Mouse (Mus musculus) forebrain, embryonic 11.5 days (tissue): ENCODE data around the gene Il6ra. TPM values are rescaled to one million over a fixed set of nuclear protein-coding genes. Genes with fewer than 3 reads are reported as not detected.

Source experiments
- ATAC-seq: fragments of 200-750 bp; cut with Nextera tagmentation; replicated peaks from 2 replicates; pipeline ENCODE4 v1.8.0; 2017; ENCODE audit warnings: moderate TSS enrichment; ENCODE audit not compliant: low FRiP score
- DNase-seq: peaks from one replicate; pipeline ENCODE4 v3.0.0-alpha.2; 2017; ENCODE audit warnings: low spot score
- H3K27ac ChIP-seq: fragments of 300-500 bp; sonication (generic); 2 replicates; pipeline ENCODE4 v1.5.1; 2014; ENCODE audit warnings: low read depth, low read length
- H3K27me3 ChIP-seq: fragments of 300-500 bp; sonication (generic); 2 replicates; pipeline ENCODE4 v1.6.1; 2014; ENCODE audit warnings: mild to moderate bottlenecking, low read length, mixed read lengths; ENCODE audit not compliant: control insufficient read depth, insufficient read depth
- H3K36me3 ChIP-seq: fragments of 300-500 bp; sonication (generic); 2 replicates; pipeline ENCODE4 v1.6.1; 2014; ENCODE audit warnings: mild to moderate bottlenecking, low read length, moderate library complexity, mixed read lengths; ENCODE audit not compliant: control insufficient read depth, insufficient read depth
- H3K4me1 ChIP-seq: fragments of 300-500 bp; sonication (generic); replicated peaks from 2 replicates; pipeline ENCODE4 v1.6.1; 2014; ENCODE audit warnings: low read length, mixed read lengths; ENCODE audit not compliant: control insufficient read depth, insufficient read depth
- H3K4me2 ChIP-seq: fragments of 300-500 bp; sonication (generic); 2 replicates; pipeline ENCODE4 v1.6.1; 2014; ENCODE audit warnings: low read depth, mild to moderate bottlenecking, low read length, moderate library complexity, mixed read lengths; ENCODE audit not compliant: severe bottlenecking
- H3K4me3 ChIP-seq: fragments of 300-500 bp; sonication (generic); 2 replicates; pipeline ENCODE4 v1.5.1; 2014; ENCODE audit warnings: low read depth, low read length
- H3K9ac ChIP-seq: fragments of 300-500 bp; sonication (generic); 2 replicates; pipeline ENCODE4 v1.6.1; 2014; ENCODE audit warnings: low read length
- H3K9me3 ChIP-seq: fragments of 300-500 bp; sonication (generic); 2 replicates; pipeline ENCODE4 v1.6.1; 2016; ENCODE audit warnings: low read length, mixed read lengths; ENCODE audit not compliant: control insufficient read depth
- WGBS: fragments of 180-500 bp; shearing (Covaris S2); extraction: QIAGEN DNeasy Blood & Tissue Kit; methylation state at CpG from one replicate; pipeline ENCODE4 v1.1.7; 2014; 5-methylcytosine and 5-hydroxymethylcytosine counted together
- polyA plus RNA-seq: library from polyadenylated mRNA; unstranded; fragments of >200 nt; fragmentation: Nextera tagmentation; extraction: Ambion mirVana; gene quantifications from 2 replicates; pipeline ENCODE4 v1.2.1, GENCODE M21; 2014

Gene Il6ra
- polyA plus RNA-seq, 1 experiment from 2014 or later: 0.27 TPM

GRCm38 (mm10) chr3:89862182-89862761, 50.7 kb downstream of the Il6ra start:
- Histone ChIP-seq H3K36me3 (no peaks in the 10 kb centered on the region), H3K9ac (no peak overlapping the region), H3K4me1 (peaks cover 6% of the 10 kb centered on the region; the same call in 1 of the 2 replicates), H3K27me3 (no peaks in the 10 kb centered on the region), H3K4me3 (no peak overlapping the region), H3K27ac (no peak overlapping the region), H3K4me2 (no peak overlapping the region), H3K9me3 (0 out of 2 replicates have a peak, but pooled peaks cover 2% of the 10 kb centered on the region)
- ATAC-seq (no peak), DNase-seq (no peak)
- 87% methylated on average over 8 of the region's 8 CpGs for WGBS

GRCm38 (mm10) chr3:89861070-89861469, 51.9 kb downstream of the Il6ra start:
- Histone ChIP-seq H3K4me3 (no peak overlapping the region), H3K4me1 (peaks cover 6% of the 10 kb centered on the region; the same call in 1 of the 2 replicates), H3K9ac (peak overlapping the region; percentile 2; the same call in 1 of the 2 replicates), H3K36me3 (no peaks in the 10 kb centered on the region), H3K4me2 (no peak overlapping the region), H3K9me3 (0 out of 2 replicates have a peak, but pooled peaks cover 2% of the 10 kb centered on the region), H3K27ac (peak overlapping the region; percentile 21; the same call in 1 of the 2 replicates), H3K27me3 (no peaks in the 10 kb centered on the region)
- ATAC-seq (peak; percentile 58), DNase-seq (peak; percentile 67)
- WGBS: 6% methylated on average over 4 of the region's 4 CpGs

DNA sequence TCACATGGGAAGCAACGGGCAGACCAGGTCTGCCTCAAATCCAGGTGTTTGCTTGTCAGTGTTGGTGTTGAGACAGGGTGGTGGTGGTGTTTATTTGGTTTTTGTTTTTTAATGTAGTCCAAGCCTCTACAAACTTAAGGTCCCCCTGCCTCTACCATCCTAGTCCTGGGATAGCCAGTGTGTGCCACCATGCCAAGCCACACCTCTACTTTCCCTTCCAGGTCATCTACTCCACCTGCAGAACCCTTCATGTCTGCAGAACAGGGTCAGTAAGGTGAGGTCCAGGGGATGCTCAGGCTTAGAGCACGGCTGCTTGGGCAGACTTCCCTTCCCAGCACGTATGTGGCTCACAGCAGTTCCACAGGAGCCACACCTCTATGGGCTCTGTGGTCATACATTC, 52.7 kb downstream of the Il6ra start:
- Histone ChIP-seq H3K4me3 (no peak overlapping the region), H3K4me1 (peaks cover 6% of the 10 kb centered on the region; the same call in 1 of the 2 replicates), H3K9ac (no peak overlapping the region; the same call in 1 of the 2 replicates), H3K9me3 (0 out of 2 replicates have a peak, but pooled peaks cover 2% of the 10 kb centered on the region), H3K27ac (no peak overlapping the region), H3K36me3 (no peaks in the 10 kb centered on the region), H3K27me3 (no peaks in the 10 kb centered on the region), H3K4me2 (no peak overlapping the region)
- ATAC-seq (no peak), DNase-seq (no peak)
- 75% methylated on average over 3 of the region's 3 CpGs for WGBS

GRCm38 (mm10) chr3:89859936-89860335, 53.1 kb downstream of the Il6ra start:
- H3K4me2 ChIP-seq: no peak overlapping the region
- no peaks in the 10 kb centered on the region for H3K36me3 ChIP-seq
- DNase-seq (no peak), ATAC-seq (no peak)
- no peaks in the 10 kb centered on the region for H3K27me3 ChIP-seq
- H3K9ac ChIP-seq: no peak overlapping the region; the same call in 1 of the 2 replicates
- peaks cover 6% of the 10 kb centered on the region; the same call in 1 of the 2 replicates for H3K4me1 ChIP-seq
- H3K4me3 ChIP-seq: no peak overlapping the region
- WGBS: 80% methylated on average over 3 of the region's 3 CpGs
- H3K27ac ChIP-seq: no peak overlapping the region
- 0 out of 2 replicates have a peak, but pooled peaks cover 2% of the 10 kb centered on the region for H3K9me3 ChIP-seq

GRCm38 (mm10) chr3:89858888-89859287, 54.1 kb downstream of the Il6ra start:
- H3K4me3 ChIP-seq: no peak overlapping the region
- DNase-seq: no peak
- no peak for ATAC-seq
- H3K4me2 ChIP-seq: no peak overlapping the region
- 0 out of 2 replicates have a peak, but pooled peaks cover 2% of the 10 kb centered on the region for H3K9me3 ChIP-seq
- no peaks in the 10 kb centered on the region for H3K27me3 ChIP-seq
- H3K36me3 ChIP-seq: no peaks in the 10 kb centered on the region
- WGBS: 79% methylated on average over 8 of the region's 8 CpGs
- no peak overlapping the region for H3K9ac ChIP-seq
- H3K4me1 ChIP-seq: peaks cover 6% of the 10 kb centered on the region; the same call in 1 of the 2 replicates
- H3K27ac ChIP-seq: no peak overlapping the region

DNA sequence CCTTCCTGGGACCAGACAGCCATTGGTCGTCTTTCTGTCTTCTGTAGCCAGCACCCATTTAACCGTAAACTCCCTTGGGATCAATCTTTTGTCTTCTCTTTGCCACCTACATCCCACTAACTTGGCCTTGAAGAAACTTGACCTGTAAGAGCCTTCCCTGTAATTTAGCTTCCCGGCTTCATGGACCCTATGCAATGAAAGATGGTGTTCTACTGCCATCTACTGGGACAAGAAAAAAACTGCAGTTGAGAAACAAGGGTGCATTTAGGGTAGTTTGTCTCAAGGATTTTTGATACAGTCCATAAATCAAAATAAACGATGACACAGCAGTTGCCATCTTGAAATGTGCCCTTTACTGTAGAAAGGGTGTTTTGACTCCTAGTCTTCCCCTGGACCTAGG, 54.9 kb downstream of the Il6ra start:
- Histone ChIP-seq H3K9me3 (0 out of 2 replicates have a peak, but pooled peaks cover 2% of the 10 kb centered on the region), H3K4me3 (no peak overlapping the region), H3K9ac (no peak overlapping the region), H3K27me3 (no peaks in the 10 kb centered on the region), H3K36me3 (no peaks in the 10 kb centered on the region), H3K4me2 (no peak overlapping the region), H3K27ac (no peak overlapping the region), H3K4me1 (peaks cover 6% of the 10 kb centered on the region; the same call in 1 of the 2 replicates)
- no peak for DNase-seq
- 16% methylated on average over 4 of the region's 4 CpGs for WGBS
- no peak for ATAC-seq

GRCm38 (mm10) chr3:89857353-89857752, 55.6 kb downstream of the Il6ra start:
- no peaks in the 10 kb centered on the region for H3K27me3 ChIP-seq
- no peak overlapping the region for H3K9ac ChIP-seq
- H3K4me3 ChIP-seq: no peak overlapping the region
- ATAC-seq: no peak
- 0 out of 2 replicates have a peak, but pooled peaks cover 2% of the 10 kb centered on the region for H3K9me3 ChIP-seq
- 87% methylated on average over 3 of the region's 3 CpGs for WGBS
- peaks cover 6% of the 10 kb centered on the region; the same call in 1 of the 2 replicates for H3K4me1 ChIP-seq
- H3K36me3 ChIP-seq: no peaks in the 10 kb centered on the region
- no peak overlapping the region for H3K27ac ChIP-seq
- no peak overlapping the region for H3K4me2 ChIP-seq
- DNase-seq: peak; percentile 61

- DNase-seq (no peak), ATAC-seq (no peak)
- H3K4me2 ChIP-seq: no peak overlapping the region
- H3K4me1 ChIP-seq: no peaks in the 10 kb centered on the region
- H3K9ac ChIP-seq: no peak overlapping the region
- H3K27ac ChIP-seq: no peak overlapping the region
- 0 out of 2 replicates have a peak, but pooled peaks cover 2% of the 10 kb centered on the region for H3K9me3 ChIP-seq
- no peak overlapping the region for H3K4me3 ChIP-seq
- H3K36me3 ChIP-seq: no peaks in the 10 kb centered on the region
- no peaks in the 10 kb centered on the region for H3K27me3 ChIP-seq
- WGBS: 76% methylated on average over 5 of the region's 5 CpGs
These were observed 59.2 kb downstream of the Il6ra start for GRCm38 (mm10) chr3:89853752-89854151.

- no peak overlapping the region for H3K4me3 ChIP-seq
- ATAC-seq: no peak
- no peak overlapping the region for H3K9ac ChIP-seq
- H3K4me1 ChIP-seq: no peaks in the 10 kb centered on the region
- no peak for DNase-seq
- H3K27ac ChIP-seq: no peak overlapping the region
- no peaks in the 10 kb centered on the region for H3K27me3 ChIP-seq
- H3K4me2 ChIP-seq: no peak overlapping the region
- H3K9me3 ChIP-seq: no peaks in the 10 kb centered on the region
- WGBS: 88% methylated on average over 6 of the region's 6 CpGs
- no peaks in the 10 kb centered on the region for H3K36me3 ChIP-seq
These were observed 64.9 kb downstream of the Il6ra start for GRCm38 (mm10) chr3:89848083-89848482.
